Mouse (Mus musculus): Measurements from ENCODE around the gene Lhx9. TPM values are rescaled to one million over a fixed set of nuclear protein-coding genes. Genes with fewer than 3 reads are reported as not detected.

Lhx9 gene
- polyA plus RNA-seq, 1 experiment from 2014 or later: 0.11 TPM

DNA sequence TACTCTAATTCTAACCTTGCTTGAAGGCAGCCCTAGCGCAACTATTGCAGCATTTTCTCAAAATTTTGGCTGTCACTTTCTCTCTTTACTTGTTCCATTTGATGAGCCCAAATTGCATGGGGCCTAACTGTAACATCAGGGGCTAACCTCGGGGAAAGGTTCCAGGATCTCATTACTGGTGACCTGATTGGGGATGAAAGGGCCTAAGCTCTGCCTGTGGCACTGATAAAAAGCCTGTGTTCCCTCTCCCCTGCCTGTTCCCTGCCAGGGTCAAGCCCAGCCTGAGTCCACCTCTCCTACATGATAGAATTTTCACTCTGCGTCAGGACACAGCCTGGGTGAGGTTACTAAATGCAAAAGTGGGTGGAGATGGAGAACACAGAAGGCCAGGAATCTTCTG is 47.1 kb downstream of the Lhx9 start:
- 48% methylated on average over 3 of the region's 3 CpGs for WGBS
- no peaks in the 10 kb centered on the region for H3K36me3 ChIP-seq (ENCODE audit: insufficient read depth, low read length)
- ATAC-seq (no peak), DNase-seq (ENCODE audit: low spot score) (no peak)
- H3K4me3 ChIP-seq (ENCODE audit: low read depth, low read length): no peak overlapping the region
- TF ChIP-seq EP300 (IDR thresholded peaks at IDR 0.05): no peak
- no peak for TF ChIP-seq CTCF (IDR thresholded peaks at IDR 0.05)
- H3K4me2 ChIP-seq (replicated peaks; ENCODE audit: low read depth, low read length): no peak overlapping the region
- no peaks in the 10 kb centered on the region for H3K27me3 ChIP-seq (replicated peaks; ENCODE audit: insufficient read depth, low read length)
- no peaks in the 10 kb centered on the region for H3K9me3 ChIP-seq (ENCODE audit: low read length)
- no peaks in the 10 kb centered on the region for H3K4me1 ChIP-seq (ENCODE audit: insufficient read depth, low read depth, low read length)
- H3K9ac ChIP-seq (replicated peaks; ENCODE audit: low read depth): no peak overlapping the region
- H3K27ac ChIP-seq (ENCODE audit: low read length): no peak overlapping the region

DNA sequence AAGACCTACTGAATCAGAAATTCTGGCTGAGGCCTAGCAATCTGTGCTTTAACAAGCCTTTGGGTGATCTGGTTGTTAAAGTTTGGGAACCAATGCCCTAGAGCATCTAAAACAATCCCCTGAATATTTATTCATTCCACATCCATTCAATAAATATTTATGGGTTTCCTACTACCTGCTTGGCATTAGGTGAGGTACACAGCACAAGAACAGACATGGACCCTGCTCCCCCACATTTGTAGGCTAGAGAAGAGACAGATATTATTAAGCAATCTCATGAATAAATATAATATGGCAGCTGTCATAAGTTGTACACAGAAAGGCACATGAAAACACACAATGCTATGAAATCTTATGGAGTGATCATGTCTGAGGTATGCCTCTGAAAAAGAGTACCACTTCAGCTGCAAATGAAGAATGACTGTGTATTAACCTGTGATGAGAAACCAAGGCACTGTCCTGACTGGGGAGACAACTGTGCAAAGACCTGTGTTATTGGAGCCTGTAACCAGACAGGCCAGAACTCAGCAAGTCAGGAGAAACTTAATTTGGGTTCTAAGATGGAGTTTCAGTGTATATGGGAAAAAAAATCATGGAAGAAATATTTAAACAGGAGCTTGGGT is 48.6 kb downstream of the Lhx9 start:
- H3K36me3 ChIP-seq (ENCODE audit: insufficient read depth, low read length): no peaks in the 10 kb centered on the region
- no peaks in the 10 kb centered on the region for H3K4me1 ChIP-seq (ENCODE audit: insufficient read depth, low read depth, low read length)
- TF ChIP-seq EP300 (IDR thresholded peaks at IDR 0.05): no peak
- no peak for TF ChIP-seq CTCF (IDR thresholded peaks at IDR 0.05)
- H3K4me2 ChIP-seq (replicated peaks; ENCODE audit: low read depth, low read length): no peak overlapping the region
- H3K27me3 ChIP-seq (replicated peaks; ENCODE audit: insufficient read depth, low read length): no peaks in the 10 kb centered on the region
- H3K9me3 ChIP-seq (ENCODE audit: low read length): no peaks in the 10 kb centered on the region
- DNase-seq (ENCODE audit: low spot score) (no peak), ATAC-seq (no peak)
- no peak overlapping the region for H3K27ac ChIP-seq (ENCODE audit: low read length)
- H3K4me3 ChIP-seq (ENCODE audit: low read depth, low read length): no peak overlapping the region
- no peak overlapping the region for H3K9ac ChIP-seq (replicated peaks; ENCODE audit: low read depth)

DNA sequence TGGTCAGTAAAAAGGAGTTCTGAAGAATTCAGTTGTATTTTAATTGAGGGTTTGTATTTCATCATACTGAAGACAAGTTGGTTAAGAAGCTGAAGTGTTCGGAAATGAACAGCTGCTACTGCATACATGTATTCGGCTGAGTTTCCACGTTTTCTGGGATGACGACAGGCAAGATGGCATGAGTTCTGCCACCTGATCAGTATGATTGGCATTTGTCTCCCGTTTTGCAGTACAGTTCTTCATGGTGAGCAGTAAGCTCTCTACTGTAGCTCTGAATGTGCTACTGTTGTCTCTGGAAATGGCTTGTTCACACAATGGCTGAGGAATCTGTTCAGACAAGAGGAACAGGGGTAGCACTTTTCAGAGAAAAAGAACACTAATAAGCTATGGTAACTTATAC is 50.3 kb downstream of the Lhx9 start:
- ATAC-seq (no peak), DNase-seq (ENCODE audit: low spot score) (no peak)
- no peaks in the 10 kb centered on the region for H3K4me1 ChIP-seq (ENCODE audit: insufficient read depth, low read depth, low read length)
- no peak overlapping the region for H3K4me2 ChIP-seq (replicated peaks; ENCODE audit: low read depth, low read length)
- no peak overlapping the region for H3K4me3 ChIP-seq (ENCODE audit: low read depth, low read length)
- H3K27me3 ChIP-seq (replicated peaks; ENCODE audit: insufficient read depth, low read length): no peaks in the 10 kb centered on the region
- 79% methylated on average over 5 of the region's 5 CpGs for WGBS
- H3K36me3 ChIP-seq (ENCODE audit: insufficient read depth, low read length): no peaks in the 10 kb centered on the region
- TF ChIP-seq CTCF (IDR thresholded peaks at IDR 0.05): no peak
- no peak for TF ChIP-seq EP300 (IDR thresholded peaks at IDR 0.05)
- no peak overlapping the region for H3K9ac ChIP-seq (replicated peaks; ENCODE audit: low read depth)
- no peaks in the 10 kb centered on the region for H3K9me3 ChIP-seq (ENCODE audit: low read length)
- no peak overlapping the region for H3K27ac ChIP-seq (ENCODE audit: low read length)

DNA sequence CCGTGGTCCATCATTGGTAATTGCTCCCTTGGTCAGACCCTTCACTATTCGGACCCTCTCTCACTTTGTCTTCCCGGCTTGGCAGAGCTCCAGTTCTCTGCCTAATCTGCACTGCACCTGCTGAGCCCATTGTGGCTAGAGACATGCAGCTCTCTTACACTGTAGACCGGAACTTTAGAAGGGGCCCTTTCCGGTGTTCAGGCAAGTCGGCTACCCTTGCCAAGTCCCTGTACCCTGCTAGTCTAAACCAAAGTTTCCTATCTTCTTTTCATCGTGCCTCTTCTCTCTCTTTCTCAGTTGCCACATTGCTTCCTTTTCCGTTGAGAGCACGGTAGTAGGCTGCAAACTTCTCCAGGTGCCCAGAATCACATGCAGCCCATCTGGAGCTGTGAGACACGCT is 62.5 kb downstream of the Lhx9 start:
- Histone ChIP-seq H3K4me1 (ENCODE audit: insufficient read depth, low read depth, low read length) (no peaks in the 10 kb centered on the region), H3K9me3 (ENCODE audit: low read length) (no peaks in the 10 kb centered on the region), H3K4me3 (ENCODE audit: low read depth, low read length) (no peak overlapping the region), H3K27me3 (replicated peaks; ENCODE audit: insufficient read depth, low read length) (no peaks in the 10 kb centered on the region), H3K4me2 (replicated peaks; ENCODE audit: low read depth, low read length) (no peak overlapping the region), H3K9ac (replicated peaks; ENCODE audit: low read depth) (no peak overlapping the region), H3K27ac (ENCODE audit: low read length) (no peak overlapping the region), H3K36me3 (ENCODE audit: insufficient read depth, low read length) (no peaks in the 10 kb centered on the region)
- 78% methylated on average over 10 of the region's 10 CpGs for WGBS
- TF ChIP-seq EP300 (IDR thresholded peaks at IDR 0.05): no peak
- no peak for TF ChIP-seq CTCF (IDR thresholded peaks at IDR 0.05)
- ATAC-seq (no peak), DNase-seq (ENCODE audit: low spot score) (no peak)

DNA sequence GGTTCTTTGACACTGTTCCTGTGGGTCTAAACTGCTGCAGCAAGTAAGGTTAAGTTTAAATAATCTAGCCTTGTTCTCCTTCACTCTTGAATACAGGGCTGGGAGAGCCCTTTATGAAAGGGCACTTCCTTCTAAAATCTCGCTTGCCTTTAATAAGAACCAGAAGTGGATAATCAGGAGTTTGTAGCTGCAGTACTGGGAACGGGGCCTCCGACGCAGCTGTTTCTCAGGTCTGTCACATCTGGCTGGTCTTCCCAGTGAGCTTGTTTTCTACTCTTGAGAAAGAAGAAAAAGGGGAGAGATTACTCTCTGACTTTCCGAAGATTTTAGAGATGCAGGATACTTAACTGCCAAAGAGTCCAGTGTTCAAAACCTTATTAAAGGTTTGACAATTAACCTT is 64.4 kb downstream of the Lhx9 start:
- DNase-seq (ENCODE audit: low spot score) (no peak), ATAC-seq (no peak)
- TF ChIP-seq EP300 (IDR thresholded peaks at IDR 0.05) (no peak), CTCF (IDR thresholded peaks at IDR 0.05) (no peak)
- no peak overlapping the region for H3K4me3 ChIP-seq (ENCODE audit: low read depth, low read length)
- no peaks in the 10 kb centered on the region for H3K9me3 ChIP-seq (ENCODE audit: low read length)
- H3K27ac ChIP-seq (ENCODE audit: low read length): no peak overlapping the region
- H3K4me1 ChIP-seq (ENCODE audit: insufficient read depth, low read depth, low read length): no peaks in the 10 kb centered on the region
- H3K4me2 ChIP-seq (replicated peaks; ENCODE audit: low read depth, low read length): no peak overlapping the region
- H3K36me3 ChIP-seq (ENCODE audit: insufficient read depth, low read length): no peaks in the 10 kb centered on the region
- no peak overlapping the region for H3K9ac ChIP-seq (replicated peaks; ENCODE audit: low read depth)
- WGBS: 67% methylated on average over 5 of the region's 5 CpGs
- no peaks in the 10 kb centered on the region for H3K27me3 ChIP-seq (replicated peaks; ENCODE audit: insufficient read depth, low read length)

Other genes starting within 250 kb of the Lhx9 start
- gene Nek7, start 228.4 kb downstream of the Lhx9 start, polyA plus RNA-seq (2015; fragmentation: Nextera tagmentation; extraction: Ambion mirVana): 41.6 and 43.9 TPM in 2 replicates
- 48.3 and 53.0 TPM in 2 replicates for gene 2310009B15Rik, start 8.3 kb upstream of the Lhx9 start, polyA plus RNA-seq (2015; fragmentation: Nextera tagmentation; extraction: Ambion mirVana)
- 12.6 and 14.0 TPM in 2 replicates for gene Dennd1b, start 114.9 kb upstream of the Lhx9 start, polyA plus RNA-seq (2015; fragmentation: Nextera tagmentation; extraction: Ambion mirVana)

Measured in lung, postnatal 0 days (tissue).